Mouse (Mus musculus) spleen, postnatal 10 days (tissue): ENCODE data around the gene Olfr460.
A peak's percentile ranks its signal among the peaks of the same experiment; 100 is the strongest.
"Not testable (repeated sequence)": the region's sequence is repeated elsewhere in the genome, so short reads cannot be mapped to it uniquely, and the experiment has no call there.

Experiments
- DNase-seq, 2 experiments: peaks; one replicate each; pipeline ENCODE4 v3.0.0; 2021 to 2022; ENCODE audit warnings: low spot score in 2 of 2

Olfr460 gene

GRCm38 (mm10) chr6:40569187-40569586 is at the start of gene Olfr460:
TSS of gene Olfr460 (plus strand) at chr6:40569487.
- no peak for DNase-seq

- DNase-seq: no peak
Observed at GRCm38 (mm10) chr6:40544690-40545089, 24.6 kb upstream of the Olfr460 start.

GRCm38 (mm10) chr6:40554950-40555349 is 14.3 kb upstream of the Olfr460 start, which contains the start of gene Olfr461:
TSS of gene Olfr461 (minus strand) at chr6:40555050.
- DNase-seq: no peak

- DNase-seq: no peak
Observed at GRCm38 (mm10) chr6:40573618-40574017, 4.3 kb downstream of the Olfr460 start.

DNA sequence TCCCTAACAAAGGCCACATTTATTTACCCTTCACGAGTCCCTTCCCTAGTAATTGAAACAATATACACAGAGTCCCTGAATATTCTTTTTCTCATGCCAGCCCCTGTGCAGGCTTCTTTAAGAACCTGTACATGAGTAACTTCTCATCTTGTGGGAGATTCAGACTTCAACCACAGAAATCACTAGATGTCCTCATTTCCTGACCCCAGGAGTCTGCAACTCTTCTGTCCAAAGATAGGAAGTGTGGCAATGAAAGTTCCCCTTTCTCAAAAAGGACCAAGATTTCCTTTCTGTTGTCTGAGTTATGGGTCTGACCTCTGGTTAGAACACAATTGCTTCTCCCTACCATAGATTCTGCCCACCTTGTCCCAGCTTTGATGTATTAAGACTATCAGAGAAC is 7.0 kb downstream of the Olfr460 start:
- DNase-seq: no peak

DNA sequence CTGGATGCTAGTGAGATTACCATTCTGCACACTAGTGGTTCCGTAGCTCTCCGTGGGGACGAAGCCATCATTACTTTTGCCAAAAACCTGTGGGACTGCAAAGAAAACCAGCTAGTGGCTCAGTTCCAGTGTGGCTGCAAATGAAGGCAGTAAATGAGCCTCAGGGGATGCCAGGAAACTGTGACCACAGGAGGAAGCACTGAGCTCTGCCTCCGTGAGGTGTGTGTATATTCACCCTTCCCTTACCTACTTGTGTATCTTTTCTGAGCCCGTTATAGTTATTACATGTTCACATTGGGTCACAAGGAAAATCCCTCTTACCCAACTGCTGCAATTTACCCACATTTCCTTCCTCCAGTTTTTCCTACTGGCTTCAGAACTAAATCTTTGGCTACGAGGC is 15.0 kb downstream of the Olfr460 start:
- DNase-seq: no peak

GRCm38 (mm10) chr6:40585645-40586044 is 16.4 kb downstream of the Olfr460 start, which contains the start of gene Clec5a:
TSS of gene Clec5a (minus strand) at chr6:40585821.
- DNase-seq: no peak

- DNase-seq: no peak
Observed at GRCm38 (mm10) chr6:40588346-40588745, 19.1 kb downstream of the Olfr460 start.

DNA sequence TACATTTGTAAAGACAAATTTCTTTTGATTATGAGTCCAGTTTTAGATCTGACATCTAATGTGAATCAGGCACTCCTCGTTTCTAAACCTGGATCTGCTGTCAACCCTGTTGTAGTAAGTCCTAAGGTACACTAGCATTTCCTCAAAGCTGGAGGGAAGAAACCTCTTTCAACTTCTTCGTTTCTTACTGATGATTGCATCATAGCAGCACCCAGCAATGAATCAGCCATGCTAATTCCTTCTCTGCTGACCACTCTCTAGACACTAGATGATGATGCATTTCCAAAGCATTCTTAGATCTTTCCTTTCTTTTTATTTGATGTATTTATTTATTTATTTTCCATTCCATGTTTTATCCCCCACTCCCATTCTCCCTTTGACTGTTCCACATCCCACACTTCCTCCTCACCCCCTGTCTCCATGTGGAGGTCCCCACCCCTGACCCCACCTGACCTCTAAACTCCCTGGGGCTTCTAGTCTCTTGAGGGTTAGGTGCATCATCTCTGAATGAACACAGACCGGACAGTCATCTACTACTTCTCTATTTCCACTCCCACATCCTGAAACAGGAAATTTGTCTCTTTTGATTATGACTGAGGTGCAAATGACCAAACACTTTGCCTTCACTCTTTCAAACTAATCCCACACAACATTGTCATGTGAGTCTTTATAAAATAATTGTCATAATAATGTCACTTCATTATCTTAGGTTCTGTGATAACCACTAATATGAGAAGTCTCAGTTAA is 25.7 kb downstream of the Olfr460 start:
- DNase-seq: no peak

GRCm38 (mm10) chr6:40598546-40598945 is 29.3 kb downstream of the Olfr460 start:
- DNase-seq: not testable (repeated sequence)

GRCm38 (mm10) chr6:40607431-40607830 is 38.1 kb downstream of the Olfr460 start:
- no peak for DNase-seq

DNA sequence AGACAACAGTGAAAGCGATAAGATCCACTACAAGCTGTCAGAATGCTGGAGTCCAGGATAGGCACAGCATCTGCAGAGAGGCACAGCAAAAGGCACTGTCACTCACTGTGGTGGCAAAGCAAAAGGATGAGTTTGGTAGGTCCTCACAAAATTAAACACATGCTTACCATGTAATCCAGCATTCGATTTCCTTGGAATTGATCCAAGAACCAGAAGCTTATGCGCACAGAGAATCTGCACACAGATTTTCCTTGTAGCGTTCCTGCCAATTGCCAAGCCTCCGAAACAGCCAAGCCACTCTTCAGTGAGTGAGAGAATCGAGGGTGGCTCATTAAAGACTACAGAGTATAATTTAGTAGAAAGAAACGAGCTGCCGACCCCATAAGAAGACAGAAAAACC is 41.0 kb downstream of the Olfr460 start:
- DNase-seq: no peak

DNA sequence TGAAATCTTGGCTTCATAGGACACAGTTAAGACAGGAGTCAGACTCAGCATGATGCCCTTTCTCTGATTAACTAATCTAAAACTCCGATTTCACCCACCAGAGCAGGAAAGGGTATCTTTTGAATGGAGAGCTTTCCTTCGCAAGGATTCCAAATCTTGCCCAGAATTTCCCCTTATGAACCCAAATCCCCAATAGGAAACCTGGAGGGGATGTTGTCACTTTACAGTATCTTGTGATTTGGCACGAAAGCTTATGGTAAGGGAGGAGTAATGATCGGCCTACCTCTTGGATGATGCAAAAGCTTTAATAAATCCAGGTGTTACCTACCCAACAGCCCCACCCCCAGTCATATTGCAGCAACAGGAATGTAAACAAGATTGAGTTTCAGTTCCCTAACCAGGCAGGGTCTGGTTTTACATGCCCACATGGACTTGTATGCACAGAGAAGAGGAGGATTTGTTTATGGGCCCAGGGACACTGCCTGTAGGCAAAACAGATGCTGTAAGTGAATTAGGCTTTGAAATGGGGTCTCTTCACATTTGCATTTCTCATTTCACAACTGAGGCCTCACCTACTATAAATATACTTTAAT is 44.1 kb downstream of the Olfr460 start, which contains the start of gene Tas2r138:
Gene Tas2r138 (minus strand): TSS at position 51 of the 593 bp plus-strand sequence.
- DNase-seq: no peak

DNA sequence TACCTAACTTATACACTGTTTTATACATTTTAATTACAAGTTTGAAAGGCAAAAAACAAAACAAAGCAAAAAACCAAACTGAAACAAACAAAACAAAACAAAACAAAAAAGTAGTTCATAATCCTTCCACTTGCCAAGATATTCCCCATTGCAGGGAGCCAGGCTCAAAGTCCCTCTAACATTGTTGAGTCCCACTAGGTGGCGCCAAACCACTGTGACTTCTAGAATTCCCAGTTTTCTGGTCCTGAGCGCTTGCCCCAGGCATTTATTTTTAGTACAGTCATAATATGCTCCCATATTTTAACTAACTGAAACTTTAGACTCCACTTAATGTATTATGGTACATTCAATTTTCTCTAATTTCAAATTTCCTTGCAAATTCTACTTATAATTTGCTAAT is 48.7 kb downstream of the Olfr460 start:
- peak in 1 of 2 experiments; percentile 51 for DNase-seq
